In the genomic region with DNA sequence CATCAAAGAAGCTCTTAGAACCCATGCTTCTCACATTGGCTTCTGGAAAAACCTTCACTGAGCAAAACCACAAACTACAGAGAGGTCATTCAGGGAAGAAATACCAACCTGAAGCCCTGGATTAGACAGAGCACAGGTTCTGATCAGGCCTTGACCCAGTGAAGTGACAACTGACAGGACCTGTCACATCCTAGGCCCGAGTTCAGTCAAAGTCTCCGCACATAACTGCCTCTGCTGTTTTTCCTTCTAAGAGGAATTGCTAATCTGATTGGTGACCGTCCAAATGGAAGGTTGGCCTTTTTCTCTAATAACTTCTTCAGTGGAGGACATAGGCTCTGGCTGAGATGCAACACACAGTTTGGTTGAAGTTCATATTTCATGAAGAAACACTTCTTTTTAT, we compare ENCODE assay signal across 29 mouse cellular contexts.
DNase-seq lines count a peak whose midpoint lies in the region; ATAC-seq lines count a peak whose summit lies in the region.
"Had no signal": no experiment of that assay in that cellular context is flagged by ENCODE, and none has a peak within 500 bp of the region (broad histone marks: within the 10 kb centered on the region; RNA-seq: fewer than 3 reads in every experiment).

No protein-coding gene starts in this region.

- no peaks in the 10 kb centered on the region for H3K9me3 ChIP-seq in heart, embryonic 10.5 days
- H3K9me3 ChIP-seq in lung, embryonic 16.5 days (ENCODE audit: control insufficient read depth, low read length): no peaks in the 10 kb centered on the region
- H3K9me3 ChIP-seq in heart, embryonic 14.5 days (ENCODE audit: control insufficient read depth, low read length): no peaks in the 10 kb centered on the region
- H3K9me3 ChIP-seq: embryonic facial prominence, embryonic 12.5 days; hindbrain, embryonic 10.5 days; hindbrain, embryonic 15.5 days; kidney, embryonic 15.5 days; limb, embryonic 13.5 days had no signal

- H3K4me1 ChIP-seq in heart, embryonic 10.5 days: peaks cover 42% of the 10 kb centered on the region
- peaks cover 8% of the 10 kb centered on the region; the same call in 1 of the 2 replicates for H3K4me1 ChIP-seq in lung, embryonic 16.5 days (replicated peaks; ENCODE audit: control insufficient read depth, insufficient read depth, low read length)
- peaks cover 17 to 51% of the 10 kb centered on the region in 2 experiments for H3K4me1 ChIP-seq in heart, embryonic 14.5 days (ENCODE audit: control insufficient read depth in 2 of 2, insufficient read depth in 2 of 2, low read length in 2 of 2)
- H3K4me1 ChIP-seq: kidney, embryonic 15.5 days had no signal

- 24% methylated on average over 3 of the region's 3 CpGs for WGBS in heart, embryonic 10.5 days
- 49% methylated on average over 3 of the region's 3 CpGs for WGBS in lung, embryonic 16.5 days
- 9% methylated on average over 3 of the region's 3 CpGs for WGBS in heart, embryonic 14.5 days

- H3K9ac ChIP-seq in lung, embryonic 16.5 days (ENCODE audit: low read length): no peak overlapping the region
- H3K9ac ChIP-seq in heart, embryonic 14.5 days (ENCODE audit: low read length): no peak overlapping the region
- H3K9ac ChIP-seq: embryonic facial prominence, embryonic 12.5 days; hindbrain, embryonic 15.5 days; kidney, embryonic 15.5 days; limb, embryonic 13.5 days; liver, postnatal 0 days had no signal

- no peak overlapping the region for H3K4me2 ChIP-seq in lung, embryonic 16.5 days (ENCODE audit: low read depth, low read length)
- H3K4me2 ChIP-seq in heart, embryonic 14.5 days (ENCODE audit: low read length): no peak overlapping the region
- H3K4me2 ChIP-seq: embryonic facial prominence, embryonic 12.5 days; hindbrain, embryonic 15.5 days; kidney, embryonic 15.5 days; limb, embryonic 13.5 days; liver, embryonic 11.5 days; midbrain, embryonic 11.5 days had no signal

- no peaks in the 10 kb centered on the region for H3K27me3 ChIP-seq in heart, embryonic 10.5 days (ENCODE audit: insufficient read depth, poor library complexity, severe bottlenecking)
- H3K27me3 ChIP-seq in lung, embryonic 16.5 days (ENCODE audit: control insufficient read depth, insufficient read depth, low read depth, low read length): no peaks in the 10 kb centered on the region
- no peaks in the 10 kb centered on the region for H3K27me3 ChIP-seq in heart, embryonic 14.5 days (ENCODE audit: control insufficient read depth, insufficient read depth, low read length)
- H3K27me3 ChIP-seq: embryonic facial prominence, embryonic 12.5 days; hindbrain, embryonic 15.5 days; kidney, embryonic 15.5 days; limb, embryonic 13.5 days; Patski had no signal

- no peak for DNase-seq in heart, embryonic 10.5 days (ENCODE audit: low spot score)
- DNase-seq in heart, adult 8-10 months (ENCODE audit: low spot score): no peak
- DNase-seq in lung, adult 18-20 months: no peak
- DNase-seq in lung, postnatal 36 days: peak; percentile 39
- DNase-seq in thymus, postnatal 4 days: no peak
- DNase-seq in spleen, postnatal 14 days (ENCODE audit: low spot score in 2 of 2): no peak
- DNase-seq: adrenal gland, postnatal 25 days; cerebellum, adult 11-12 months; cerebellum, adult 9-11 months; embryo, embryonic 11 days; gastrocnemius, postnatal 14 days; kidney, adult 18-20 months; kidney, postnatal 25 days; liver, postnatal 0 days; right cerebral cortex, adult 18-20 months; thymus, adult 2 months; thymus, postnatal 36 days had no signal

- peak overlapping the region; percentile 17; the same call in 1 of the 2 replicates for H3K27ac ChIP-seq in heart, embryonic 10.5 days
- H3K27ac ChIP-seq in lung, embryonic 16.5 days (ENCODE audit: low read length): no peak overlapping the region
- peak overlapping the region; percentile 48 to 92 for H3K27ac ChIP-seq in heart, embryonic 14.5 days (replicated peaks in 1 of 2; ENCODE audit: control insufficient read depth in 1 of 2, insufficient read depth in 1 of 2, low read depth in 2 of 2, low read length in 2 of 2)
- H3K27ac ChIP-seq: embryonic facial prominence, embryonic 12.5 days; hindbrain, embryonic 10.5 days; hindbrain, embryonic 15.5 days; kidney, embryonic 15.5 days; limb, embryonic 13.5 days had no signal

- H3K4me3 ChIP-seq in heart, embryonic 10.5 days: no peak overlapping the region
- H3K4me3 ChIP-seq in lung, embryonic 16.5 days (ENCODE audit: low read length): no peak overlapping the region
- no peak overlapping the region for H3K4me3 ChIP-seq in heart, embryonic 14.5 days (ENCODE audit: control insufficient read depth in 1 of 2, insufficient read depth in 1 of 2, low read depth in 1 of 2, low read length in 2 of 2)
- H3K4me3 ChIP-seq: embryonic facial prominence, embryonic 12.5 days; hindbrain, embryonic 10.5 days; hindbrain, embryonic 15.5 days; kidney, embryonic 15.5 days; limb, embryonic 13.5 days had no signal

- H3K36me3 ChIP-seq in heart, embryonic 10.5 days: no peaks in the 10 kb centered on the region
- no peaks in the 10 kb centered on the region for H3K36me3 ChIP-seq in lung, embryonic 16.5 days (ENCODE audit: control insufficient read depth, insufficient read depth, low read length)
- no peaks in the 10 kb centered on the region for H3K36me3 ChIP-seq in heart, embryonic 14.5 days (ENCODE audit: control insufficient read depth, insufficient read depth, low read length)
- H3K36me3 ChIP-seq: embryonic facial prominence, embryonic 12.5 days; hindbrain, embryonic 10.5 days; hindbrain, embryonic 15.5 days; kidney, embryonic 15.5 days; limb, embryonic 13.5 days had no signal

- peak; percentile 63 for ATAC-seq in lung, embryonic 16.5 days (ENCODE audit: low read depth)
- ATAC-seq in heart, embryonic 14.5 days (ENCODE audit: insufficient number of reproducible peaks, insufficient read depth, low FRiP score, low read depth): no peak
- ATAC-seq: forebrain, embryonic 14.5 days; liver, postnatal 0 days; midbrain, embryonic 16.5 days; Patski had no signal
